Mouse (Mus musculus) v-Abl transformed pro-B cells (cell line): ENCODE measurements around the gene Apobr.

Source experiments
- in situ Hi-C, 2 experiments: fragments of 400-800 bp; cut with MboI; formaldehyde crosslinking; loops; one replicate each; pipeline ENCODE4 v1.15.1; 2025; ENCODE audit not compliant: unreplicated experiment in 2 of 2

The Apobr gene

DNA sequence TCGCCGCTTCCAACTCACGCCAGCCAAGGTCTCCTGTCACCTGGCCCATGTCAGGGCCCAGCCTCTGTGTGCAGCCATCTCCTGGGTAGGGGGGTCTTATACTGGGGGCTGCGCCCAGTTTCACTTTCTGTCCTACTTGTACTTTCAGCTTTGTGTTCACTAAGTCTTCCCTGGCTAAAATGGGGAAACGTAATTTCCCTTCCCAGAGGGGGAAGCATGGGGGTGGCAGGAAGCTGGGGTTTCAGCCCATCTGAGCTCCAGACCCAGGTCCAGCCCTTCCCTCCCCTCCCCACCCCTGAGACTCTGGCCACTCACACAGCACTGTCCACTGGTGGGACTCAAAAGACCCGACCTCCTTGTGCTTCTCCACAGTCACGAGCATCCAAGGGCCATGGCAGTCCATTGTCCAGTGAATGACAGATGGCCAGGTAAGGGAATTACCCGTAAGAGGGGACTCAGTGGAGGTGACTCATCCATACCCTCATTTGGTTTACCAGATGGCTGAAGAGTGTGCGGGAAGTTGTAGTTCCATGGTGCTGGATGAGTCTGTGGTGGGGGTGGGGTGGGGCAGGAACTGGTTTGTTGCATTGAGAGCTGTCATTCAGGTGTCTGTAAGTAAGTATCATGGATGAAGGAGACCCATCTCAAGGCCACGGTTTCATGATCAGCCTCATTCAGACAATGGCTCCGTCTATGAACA, 10.3 kb downstream of the Apobr start, which contains the start of gene Il27:
Il27 (minus strand) TSS at position 80 of the 700 bp plus-strand sequence.
- in situ Hi-C loops, result loop anchor here in 1 of 2 experiments (5.0 kb wide), 1 partner anchor 37 kb away; the partner anchor contains the start of gene Nupr1

DNA sequence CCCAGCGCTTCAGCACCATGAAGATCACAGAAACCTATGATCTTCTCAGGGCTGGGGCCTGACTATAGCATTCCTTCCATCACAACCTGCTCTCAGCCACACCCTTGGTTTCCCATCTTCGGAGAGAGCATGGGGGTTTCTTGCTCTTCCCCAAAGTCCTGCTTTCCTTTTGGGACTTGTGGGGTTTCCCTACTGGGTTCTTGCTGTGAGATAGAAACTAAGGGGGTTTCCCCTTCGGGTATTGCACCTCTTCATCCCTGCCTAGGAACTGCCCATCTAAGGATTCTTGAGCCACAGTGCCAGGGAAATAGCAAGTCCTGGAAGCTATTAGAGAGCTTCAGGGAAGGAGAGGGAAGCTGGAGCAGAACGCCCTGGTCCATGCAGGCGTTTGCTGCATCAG, 11.1 kb downstream of the Apobr start:
- in situ Hi-C loops, result no loop called here

DNA sequence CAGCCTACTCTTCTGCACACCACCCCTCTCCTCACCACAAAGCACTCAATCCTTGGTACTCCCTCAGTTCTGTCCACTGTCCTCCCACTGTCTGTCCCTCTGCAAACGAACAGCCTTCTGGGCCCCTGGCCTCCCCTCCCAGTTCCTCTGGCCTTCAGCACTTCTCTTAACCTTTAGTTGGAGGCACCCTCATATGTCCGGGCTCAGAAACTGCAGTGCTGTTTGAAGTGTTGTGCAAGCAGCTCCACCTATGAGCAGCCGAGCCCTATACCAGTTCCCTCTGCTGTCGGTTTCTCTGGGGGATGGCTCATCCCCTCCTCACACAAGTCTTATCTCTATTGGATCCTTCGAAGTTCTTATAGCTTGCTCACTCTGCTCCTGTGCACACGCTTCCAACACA, 11.7 kb downstream of the Apobr start:
- in situ Hi-C loops, result no loop called here

DNA sequence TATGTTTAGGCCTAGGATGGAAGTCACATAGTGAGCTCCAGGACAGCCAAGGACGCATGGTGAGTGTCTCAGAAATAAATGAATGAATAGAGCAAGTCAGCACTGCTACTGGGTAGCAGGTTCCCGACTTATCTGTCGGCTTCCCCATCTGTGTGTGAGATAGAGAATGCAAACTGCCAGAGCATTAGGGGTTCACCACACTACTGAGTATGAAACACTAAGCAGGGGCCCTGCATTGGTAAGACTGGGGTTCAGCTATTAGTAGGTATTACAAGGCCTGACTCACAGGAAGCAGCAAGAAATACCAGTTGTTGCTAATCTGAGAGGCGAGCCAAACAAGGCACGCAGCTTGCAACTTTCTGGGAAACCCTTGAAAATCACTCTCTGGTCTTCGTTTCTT, 14.2 kb downstream of the Apobr start:
- in situ Hi-C loops, result no loop called here

DNA sequence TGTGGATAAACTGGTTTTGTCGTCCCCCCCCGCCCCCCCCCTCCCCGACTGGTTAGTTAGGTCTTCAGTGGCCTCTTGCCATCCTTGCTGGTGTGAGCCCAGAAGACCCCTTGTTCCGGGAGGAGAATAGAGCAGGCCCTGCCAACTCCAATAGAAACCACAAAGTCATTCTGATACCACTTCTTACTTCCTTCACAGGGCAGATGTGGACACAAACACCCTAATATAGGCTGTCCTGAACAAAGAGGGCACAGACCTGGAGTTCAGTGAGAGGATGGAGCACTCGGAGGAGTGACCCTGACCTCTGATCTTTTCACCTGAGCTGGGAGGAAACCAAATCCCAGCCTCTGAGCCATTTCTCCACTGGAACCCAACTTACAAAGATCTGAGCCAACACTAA, 17.2 kb downstream of the Apobr start:
- in situ Hi-C loops, result no loop called here

DNA sequence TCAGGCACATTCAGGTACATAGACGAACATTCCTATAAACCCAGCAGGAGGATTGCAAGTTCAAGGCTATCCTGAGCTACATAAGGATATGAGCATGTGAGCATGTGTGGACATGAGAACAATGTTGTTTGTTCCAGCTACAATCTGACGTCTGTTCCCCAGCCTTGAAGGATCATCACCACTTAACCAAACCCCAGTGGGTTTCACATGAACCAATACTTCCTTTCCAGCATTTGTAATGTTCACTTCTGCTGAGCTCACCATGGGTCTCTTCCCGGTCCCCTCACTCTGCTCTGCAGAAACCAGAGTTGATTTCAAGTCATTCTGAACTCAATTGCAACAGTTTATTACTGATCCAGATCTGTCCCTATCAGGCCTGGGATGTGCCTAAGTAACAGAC, 17.9 kb downstream of the Apobr start:
- in situ Hi-C loops, result no loop called here

DNA sequence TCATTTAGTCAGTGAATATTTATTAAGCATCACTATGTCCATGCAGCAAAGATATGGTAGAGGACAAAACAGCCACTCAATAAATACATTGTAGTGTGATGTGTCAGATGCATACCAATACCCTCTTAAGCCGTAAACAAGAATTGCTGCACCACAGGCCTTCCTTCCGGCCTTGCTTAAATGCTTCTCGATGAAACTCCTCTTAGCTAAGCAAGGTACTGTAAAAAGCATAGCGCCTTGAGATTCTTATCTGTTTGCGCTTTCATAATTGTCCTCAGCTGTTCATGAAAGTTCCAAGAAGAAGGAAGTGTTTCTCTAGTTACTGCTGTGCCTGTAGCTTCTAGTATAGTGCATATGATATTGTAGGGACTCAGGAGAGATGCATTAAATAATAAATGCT, 21.9 kb downstream of the Apobr start:
- in situ Hi-C loops, result no loop called here

DNA sequence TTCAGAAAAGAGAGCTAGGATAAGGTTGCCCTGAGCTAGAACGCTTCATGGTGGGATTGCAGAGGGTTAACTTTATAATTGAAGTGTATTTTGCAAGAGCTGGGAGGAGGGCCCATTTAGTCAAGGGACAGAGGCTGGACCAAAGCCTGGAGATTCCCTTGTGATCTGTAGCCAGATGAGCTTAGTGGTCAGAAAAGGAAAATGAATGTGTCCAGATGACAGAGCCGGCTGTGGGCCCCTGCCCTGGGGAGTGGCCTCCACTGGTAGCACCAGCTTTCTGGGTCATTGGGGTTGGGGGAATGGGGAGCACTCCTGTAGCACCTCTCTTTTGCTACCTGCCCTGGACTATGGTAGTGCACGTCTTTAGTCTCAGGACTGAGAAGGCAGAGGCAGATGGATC, 22.3 kb downstream of the Apobr start:
- in situ Hi-C loops, result no loop called here

DNA sequence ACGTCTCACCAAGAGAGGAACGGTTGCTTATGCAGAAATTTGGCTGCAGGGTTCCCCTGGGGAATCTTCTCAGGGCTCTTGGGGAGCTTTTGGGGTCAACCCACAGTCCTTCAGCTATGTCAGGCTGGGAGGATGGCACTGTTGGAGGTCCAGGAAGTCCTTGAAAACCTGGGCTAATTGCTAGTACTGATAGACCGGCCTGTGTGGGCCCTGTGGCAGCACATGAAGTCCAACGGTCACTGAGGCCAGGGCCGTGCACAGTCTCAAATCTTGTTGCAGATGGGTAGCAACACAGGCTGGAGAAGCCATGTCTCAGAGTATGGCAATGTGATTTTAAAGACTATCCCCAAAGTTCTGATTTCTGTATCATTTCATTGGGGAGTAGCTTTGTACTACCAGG, 23.1 kb downstream of the Apobr start:
- in situ Hi-C loops, result no loop called here

DNA sequence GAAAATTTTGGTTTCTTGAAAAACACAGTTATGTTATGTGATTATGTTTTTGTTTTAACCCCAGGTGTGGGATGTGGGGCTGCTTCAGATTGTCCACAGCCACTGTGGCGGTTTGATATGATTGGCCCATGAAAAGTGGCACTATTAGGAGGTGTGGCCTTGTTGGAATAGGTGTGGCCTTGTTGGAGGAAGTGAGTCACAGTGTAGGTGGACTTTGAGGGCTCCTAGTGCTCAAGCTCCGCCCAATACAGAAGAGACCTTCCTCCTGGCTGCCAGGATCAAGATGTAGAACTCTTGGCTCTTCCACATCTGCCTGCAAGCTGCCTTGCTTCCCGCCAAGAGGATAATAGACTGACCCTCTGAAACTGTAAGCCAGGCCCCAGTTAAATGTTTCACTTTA, 28.0 kb downstream of the Apobr start:
- in situ Hi-C loops, result no loop called here

DNA sequence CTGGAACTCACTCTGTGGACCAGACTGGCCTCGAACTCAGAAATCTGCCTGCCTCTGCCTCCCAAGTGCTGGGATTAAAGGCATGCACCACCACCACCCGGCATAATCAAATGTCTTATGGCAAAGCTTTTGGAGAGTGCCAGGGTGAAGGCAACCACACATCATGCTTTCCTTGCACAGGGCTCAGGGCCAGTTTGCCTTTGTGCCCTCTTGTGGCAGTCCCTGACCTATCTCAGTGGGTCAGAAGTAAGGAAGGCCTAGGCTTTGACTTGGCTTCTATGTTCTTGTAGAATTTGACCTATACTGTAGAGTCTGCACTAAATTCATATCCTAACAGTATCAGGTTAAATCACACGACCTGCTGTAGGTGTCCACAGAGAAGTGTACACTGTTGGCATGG, 32.0 kb downstream of the Apobr start:
- in situ Hi-C loops, result no loop called here

DNA sequence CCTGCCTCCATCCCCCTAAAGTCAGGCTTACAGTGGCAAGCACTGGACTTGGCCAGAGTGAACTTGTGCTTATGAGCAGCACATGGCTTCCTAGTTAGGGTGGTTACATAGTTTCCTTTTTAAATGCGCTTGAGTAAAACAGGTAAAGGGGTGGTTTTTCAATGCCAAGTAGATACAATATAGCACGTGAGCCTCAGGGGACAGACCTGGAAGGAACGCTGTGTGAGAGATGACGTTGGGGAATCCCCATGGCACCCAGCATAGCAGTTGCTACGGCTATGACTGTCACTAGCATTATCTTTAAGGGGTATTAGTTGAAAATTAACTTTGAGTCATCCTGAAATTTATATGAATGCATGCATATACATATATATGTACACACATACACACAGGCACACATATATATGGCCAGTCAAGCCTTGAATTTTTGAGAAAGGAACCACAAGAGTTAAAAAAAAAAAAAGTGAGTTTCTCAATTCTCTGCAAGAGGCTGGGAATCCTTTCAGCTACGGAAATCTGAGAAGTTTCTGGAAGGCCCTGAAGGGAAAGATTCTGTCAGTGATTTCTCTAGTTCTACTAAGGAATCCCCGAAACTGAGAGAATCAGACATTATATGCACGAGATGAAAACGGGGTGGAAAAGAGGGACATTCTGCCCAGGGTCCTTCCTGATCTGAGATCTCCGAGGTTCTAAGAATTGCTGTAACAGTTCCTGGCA, 35.0 kb downstream of the Apobr start:
- in situ Hi-C loops, result no loop called here

DNA sequence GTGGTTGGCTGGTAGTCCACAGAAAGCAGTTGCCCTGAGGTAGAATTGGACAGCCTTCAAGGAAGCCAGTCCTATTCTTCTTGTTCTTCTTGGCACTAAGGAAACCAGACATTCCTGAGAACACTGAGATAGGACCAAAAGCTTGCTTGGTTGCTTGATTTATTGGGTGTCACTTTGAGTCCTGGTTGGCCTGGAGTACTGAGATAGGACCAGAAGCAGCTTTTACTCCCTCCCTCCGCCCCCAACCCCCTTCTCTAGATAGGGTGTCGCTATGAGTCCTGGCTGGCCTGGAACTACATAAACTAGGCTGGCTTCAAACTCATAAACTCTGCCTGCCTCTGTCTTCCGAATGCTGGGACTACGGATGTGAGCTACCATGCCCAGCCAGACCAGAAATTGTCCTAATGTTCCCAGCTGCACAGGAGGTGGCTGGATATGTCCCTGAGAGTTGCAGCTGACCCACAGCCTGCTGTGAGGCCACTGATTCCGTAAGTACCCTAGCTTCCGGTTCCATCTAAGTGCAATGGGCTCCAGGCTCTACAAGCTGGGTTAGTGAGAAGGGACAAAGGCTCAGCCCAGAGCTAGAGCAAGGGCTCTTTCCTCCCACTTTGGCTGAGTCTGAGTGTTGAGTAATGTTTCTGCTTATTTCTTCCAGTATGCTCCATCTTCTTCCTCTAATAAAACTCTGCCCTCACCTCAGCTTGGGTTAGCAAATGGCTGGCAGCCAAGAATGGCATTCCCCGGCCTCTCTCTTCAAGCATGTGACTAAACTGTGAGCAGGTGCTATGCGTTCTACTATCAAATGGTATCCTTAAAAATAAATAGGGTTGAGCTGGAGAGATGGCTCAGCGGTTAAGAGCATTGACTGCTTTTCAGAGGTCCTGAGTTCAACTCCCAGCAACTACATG, 37.0 kb downstream of the Apobr start:
- in situ Hi-C loops, result no loop called here

DNA sequence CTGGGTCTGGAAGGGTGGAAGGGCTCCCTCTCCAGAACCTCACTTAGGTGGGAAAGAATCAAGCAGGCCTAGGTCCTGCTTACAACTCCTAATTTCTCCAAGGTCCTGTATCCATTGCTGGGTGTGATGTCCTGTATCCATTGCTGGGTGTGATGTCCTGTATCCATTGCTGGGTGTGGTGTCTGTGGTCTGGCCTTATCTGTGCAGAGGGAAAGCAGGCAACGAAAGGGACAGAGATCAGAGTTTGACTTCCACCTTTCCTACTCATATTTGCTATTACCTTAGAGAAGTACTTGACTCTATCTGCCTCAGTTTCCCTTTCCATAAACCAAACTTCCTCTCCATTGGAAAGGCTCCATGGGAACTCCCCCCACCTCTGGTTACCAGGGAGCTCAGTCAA, 38.6 kb downstream of the Apobr start:
- in situ Hi-C loops, result no loop called here

DNA sequence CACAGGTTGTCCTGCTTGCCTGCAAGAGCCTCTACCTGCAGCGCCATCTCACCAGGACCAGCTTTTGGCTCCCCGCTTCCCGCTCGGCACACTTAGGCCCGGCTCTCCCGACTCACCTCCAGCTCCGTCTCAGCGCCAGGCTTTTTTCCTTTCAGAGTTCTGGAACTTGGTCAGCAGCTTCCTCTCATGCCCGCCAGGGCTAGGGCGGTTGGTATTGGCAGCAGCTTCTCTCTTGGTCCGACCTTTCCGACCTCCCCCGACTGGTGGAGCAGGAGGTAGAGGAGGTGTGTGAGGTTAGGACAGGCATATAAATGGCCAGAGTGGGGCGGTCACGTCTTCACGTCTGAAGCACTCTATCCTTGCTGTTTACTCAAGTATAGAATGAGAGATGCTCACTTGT, 40.0 kb downstream of the Apobr start:
- in situ Hi-C loops, result no loop called here

DNA sequence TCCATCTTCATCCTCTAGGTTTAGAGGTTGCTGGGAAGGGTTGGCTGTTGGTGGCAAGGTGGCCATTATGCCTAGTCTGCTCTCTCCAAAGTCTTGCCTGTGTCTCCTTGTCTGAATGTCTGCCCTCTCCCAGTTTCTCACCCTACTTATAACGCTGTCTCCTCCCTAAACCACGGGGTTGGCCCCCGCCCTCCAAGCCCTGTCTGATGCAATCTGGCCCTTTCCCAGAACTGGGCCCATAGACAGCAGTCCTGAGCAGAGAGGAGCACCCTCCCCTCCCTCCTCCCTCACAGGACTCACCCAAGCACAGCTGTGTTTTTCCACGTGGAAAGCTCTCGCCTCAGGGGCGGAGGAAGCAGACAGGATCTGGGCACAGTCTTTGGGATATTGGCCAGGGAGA, 40.6 kb downstream of the Apobr start:
- in situ Hi-C loops, result no loop called here

DNA sequence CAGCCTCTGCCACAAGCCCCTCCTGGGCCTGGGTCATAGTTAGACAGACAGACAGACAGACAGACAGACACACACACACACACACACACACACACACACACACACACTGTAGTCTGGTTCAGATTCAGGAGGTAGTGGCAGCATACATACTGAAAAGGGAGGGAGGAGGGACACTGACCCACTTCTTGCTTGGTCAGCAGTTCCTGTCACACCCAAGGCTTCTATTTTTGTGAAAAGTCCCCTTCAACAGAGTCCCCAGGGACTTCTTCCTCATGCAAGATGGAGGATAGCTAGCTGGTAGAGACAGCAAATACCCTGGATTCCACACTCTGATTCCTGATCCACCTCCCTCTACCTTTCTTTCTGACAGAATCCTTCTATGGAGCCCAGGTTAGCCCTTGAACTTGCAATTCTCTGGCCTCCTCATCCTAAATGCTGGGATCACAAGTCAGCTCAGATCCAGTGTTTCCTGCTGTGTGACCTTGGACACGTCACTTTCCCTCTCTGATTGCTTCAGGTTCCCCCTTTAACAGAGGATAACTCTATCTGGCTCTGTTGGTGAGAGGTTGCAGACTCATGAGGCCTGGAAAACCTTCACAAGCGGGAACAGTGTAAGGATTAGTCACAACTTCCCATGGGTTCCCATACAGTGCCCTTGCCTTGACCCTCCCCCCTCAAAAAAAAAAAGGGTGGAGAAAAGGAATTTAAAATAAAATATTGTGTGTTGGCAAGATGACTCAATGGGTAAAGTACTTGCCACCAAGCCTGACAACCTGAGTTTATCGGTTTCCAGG, 41.3 kb downstream of the Apobr start:
- in situ Hi-C loops, result no loop called here

DNA sequence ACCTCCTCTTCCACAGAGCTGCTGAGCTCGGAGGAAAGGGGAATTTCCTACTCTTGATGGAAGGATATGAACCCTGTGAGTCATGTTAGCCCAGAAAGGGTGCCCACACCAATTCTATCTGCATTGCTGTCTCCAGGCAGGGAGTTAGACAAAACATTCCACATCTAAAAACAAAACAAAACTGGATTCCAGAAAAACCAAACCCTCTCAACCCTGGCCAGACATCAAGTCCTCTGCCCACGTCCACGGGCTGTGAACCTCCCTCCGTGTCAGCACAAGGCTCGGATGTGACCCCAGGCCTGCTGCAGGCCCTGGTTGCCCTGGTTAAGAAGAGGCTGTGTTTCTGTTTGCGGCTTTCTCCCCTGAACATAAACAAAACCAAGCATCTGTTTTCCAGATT, 43.4 kb downstream of the Apobr start:
- in situ Hi-C loops, result no loop called here

DNA sequence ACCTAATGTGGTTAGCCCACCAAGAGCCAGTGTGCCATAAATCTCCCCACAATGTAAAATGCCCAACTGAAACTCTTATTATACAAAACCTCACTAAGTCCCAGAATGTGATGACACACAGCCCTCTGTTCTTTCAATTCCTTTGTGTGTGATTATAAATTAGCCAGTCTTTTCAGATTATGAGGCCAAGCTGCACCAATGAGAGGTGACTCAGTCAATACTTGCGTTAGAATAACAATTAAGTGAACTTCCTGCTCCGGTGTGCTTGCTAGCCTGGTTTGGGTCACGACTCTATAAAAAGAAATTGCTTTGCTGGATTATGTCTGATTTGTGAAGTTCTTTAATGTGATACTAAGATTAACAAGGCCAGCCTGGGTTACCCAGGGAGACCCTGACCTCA, 45.2 kb downstream of the Apobr start:
- in situ Hi-C loops, result loop anchor here (5.0 to 10.0 kb wide), 2 partner anchors 38 to 45 kb away; partner anchors contain the start of genes Apobr (in 1 of the 2), Cln3 (in 1 of the 2) and Il27 (in 1 of the 2)

DNA sequence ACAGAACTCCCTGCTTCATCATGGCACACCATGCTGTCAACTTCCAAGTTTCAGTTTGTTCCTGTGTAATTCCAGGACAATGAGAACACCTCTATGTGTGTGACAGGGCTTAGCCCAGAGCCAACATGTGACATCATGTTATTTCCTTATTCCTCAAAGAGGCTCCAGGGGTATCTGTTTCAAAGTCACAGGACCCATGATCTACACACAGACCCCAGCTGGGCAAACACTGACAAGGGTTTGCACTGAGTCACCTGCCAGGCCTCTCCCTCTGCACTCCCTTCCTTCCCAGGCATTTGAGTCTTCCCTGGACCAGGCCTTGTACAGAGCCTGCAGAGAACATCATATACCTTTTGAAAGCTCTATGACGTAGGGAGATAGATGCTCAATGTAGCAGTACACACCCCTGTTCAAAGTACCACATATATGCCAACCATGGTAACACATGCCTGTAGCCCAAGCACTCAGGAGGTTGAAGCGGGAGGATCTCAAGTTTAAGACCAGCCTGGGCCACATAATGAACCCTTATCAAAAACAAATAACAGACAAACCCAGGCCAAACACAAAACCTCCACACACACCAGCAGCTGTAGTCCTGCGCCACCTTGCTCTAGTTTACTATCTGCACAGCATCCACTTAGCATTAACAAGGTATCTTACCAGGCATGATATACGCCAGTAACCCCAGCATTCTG, 46.2 kb downstream of the Apobr start, which contains the start of gene Nupr1:
Nupr1 (minus strand) TSS at position 38 of the 695 bp plus-strand sequence.
- in situ Hi-C loops, result loop anchor here (5.0 to 10.0 kb wide), 2 partner anchors 39 to 46 kb away; partner anchors contain the start of genes Apobr (in 1 of the 2), Cln3 (in 1 of the 2) and Il27 (in 1 of the 2)
